8 mouse cellular contexts compared by ENCODE assay signal in the genomic region with DNA sequence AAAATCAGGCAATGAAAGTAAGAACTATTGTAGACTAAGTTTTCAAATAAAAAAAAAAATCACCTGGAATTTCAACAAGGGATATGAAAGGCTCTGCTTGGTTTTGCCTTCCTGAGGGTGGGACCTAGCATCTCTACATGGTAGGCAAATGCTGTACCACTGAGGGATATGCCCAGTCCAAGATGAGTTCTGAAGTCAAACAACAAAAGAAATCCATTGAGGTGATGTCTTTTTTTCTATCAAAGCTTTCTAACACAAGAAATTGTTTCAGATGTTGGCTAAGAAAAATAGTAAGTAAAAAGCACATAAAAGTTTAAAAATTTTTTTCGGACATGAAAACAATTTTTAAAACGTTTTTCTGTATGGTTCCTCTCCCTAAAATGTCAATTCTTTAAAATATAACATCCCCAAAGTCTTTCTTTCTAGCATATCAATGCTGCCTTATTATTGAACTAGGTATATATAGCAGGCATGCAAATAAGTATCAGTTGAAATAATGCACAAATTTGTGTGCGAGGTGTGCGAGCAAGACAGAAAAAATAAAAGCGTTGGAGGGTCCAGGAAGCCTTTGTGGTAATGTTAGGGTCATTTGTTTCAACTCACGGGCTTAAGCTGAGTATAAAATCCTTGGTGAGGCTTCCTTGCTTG. TPM values are rescaled to one million over a fixed set of nuclear protein-coding genes. Genes with fewer than 3 reads are reported as not detected.
DNase-seq lines count a peak whose midpoint lies in the region; ATAC-seq and TF ChIP-seq lines count a peak whose summit lies in the region.

No protein-coding gene starts in this region.

- no peak for ATAC-seq in kidney, postnatal 0 days (replicated peaks; ENCODE audit: low FRiP score, low read depth)
- no peak; the same call in 1 of the 2 replicates for ATAC-seq in embryonic facial prominence, embryonic 11.5 days (replicated peaks; ENCODE audit: insufficient number of reproducible peaks, low FRiP score, low TSS enrichment, low read depth)
- no peak for ATAC-seq in intestine, embryonic 15.5 days

- no peak for TF ChIP-seq POLR2A in myocyte (IDR thresholded peaks at IDR 0.05; ENCODE audit: insufficient read length, low read depth)

- no peak for TF ChIP-seq CTCF in kidney, postnatal 0 days (IDR thresholded peaks at IDR 0.05; ENCODE audit: low read depth)

- no peaks in the 10 kb centered on the region for H3K36me3 ChIP-seq in kidney, postnatal 0 days (ENCODE audit: insufficient read depth, low read length)
- H3K36me3 ChIP-seq in embryonic facial prominence, embryonic 11.5 days (replicated peaks; ENCODE audit: control insufficient read depth, insufficient read depth, low read depth, low read length), result no peaks in the 10 kb centered on the region
- no peaks in the 10 kb centered on the region for H3K36me3 ChIP-seq in intestine, embryonic 15.5 days
- H3K36me3 ChIP-seq in myocyte (ENCODE audit: control insufficient read depth, insufficient read depth), result no peaks in the 10 kb centered on the region

- no peaks in the 10 kb centered on the region for H3K9me3 ChIP-seq in kidney, postnatal 0 days (replicated peaks; ENCODE audit: low read length)
- H3K9me3 ChIP-seq in embryonic facial prominence, embryonic 11.5 days (replicated peaks; ENCODE audit: control insufficient read depth, low read length), result no peaks in the 10 kb centered on the region
- no peaks in the 10 kb centered on the region for H3K9me3 ChIP-seq in intestine, embryonic 15.5 days

- WGBS in kidney, postnatal 0 days, result 24% methylated on average over 6 of the region's 6 CpGs
- 27% methylated on average over 6 of the region's 6 CpGs for WGBS in embryonic facial prominence, embryonic 11.5 days
- WGBS in intestine, embryonic 15.5 days, result 20% methylated on average over 6 of the region's 6 CpGs

- H3K27me3 ChIP-seq in kidney, postnatal 0 days (ENCODE audit: insufficient read depth, low read length), result no peaks in the 10 kb centered on the region
- H3K27me3 ChIP-seq in embryonic facial prominence, embryonic 11.5 days (ENCODE audit: control insufficient read depth, insufficient read depth, low read length), result no peaks in the 10 kb centered on the region
- H3K27me3 ChIP-seq in intestine, embryonic 15.5 days (replicated peaks), result no peaks in the 10 kb centered on the region
- no peaks in the 10 kb centered on the region for H3K27me3 ChIP-seq in myocyte (ENCODE audit: control insufficient read depth, insufficient read depth, insufficient read length)

- H3K4me1 ChIP-seq in kidney, postnatal 0 days (replicated peaks; ENCODE audit: insufficient read depth, low read length), result 0 out of 2 replicates have a peak, but pooled peaks cover 3% of the 10 kb centered on the region
- H3K4me1 ChIP-seq in embryonic facial prominence, embryonic 11.5 days (ENCODE audit: control insufficient read depth, insufficient read depth, low read length), result no peaks in the 10 kb centered on the region
- H3K4me1 ChIP-seq in intestine, embryonic 15.5 days (replicated peaks), result no peaks in the 10 kb centered on the region

- H3K27ac ChIP-seq in kidney, postnatal 0 days, result no peak overlapping the region
- H3K27ac ChIP-seq in embryonic facial prominence, embryonic 11.5 days (replicated peaks; ENCODE audit: low read depth, low read length), result no peak overlapping the region
- H3K27ac ChIP-seq in intestine, embryonic 15.5 days, result no peak overlapping the region

- H3K4me2 ChIP-seq in kidney, postnatal 0 days (ENCODE audit: low read length), result peak overlapping the region; percentile 47
- peak overlapping the region; percentile 42 for H3K4me2 ChIP-seq in embryonic facial prominence, embryonic 11.5 days (ENCODE audit: low read depth, low read length)
- peak overlapping the region; percentile 60 for H3K4me2 ChIP-seq in intestine, embryonic 15.5 days (replicated peaks)
- H3K4me2 ChIP-seq in myocyte (ENCODE audit: low read depth), result peak overlapping the region; percentile 79

- H3K9ac ChIP-seq in kidney, postnatal 0 days (ENCODE audit: low read depth, low read length), result no peak overlapping the region
- peak overlapping the region; percentile 41 for H3K9ac ChIP-seq in embryonic facial prominence, embryonic 11.5 days (replicated peaks; ENCODE audit: low read length)
- H3K9ac ChIP-seq in intestine, embryonic 15.5 days, result no peak overlapping the region

- no peaks in the 10 kb centered on the region for H3K79me2 ChIP-seq in myocyte (ENCODE audit: control insufficient read depth, insufficient read depth)

- DNase-seq in kidney, postnatal 0 days (ENCODE audit: low spot score), result no peak
- no peak for DNase-seq in kidney, postnatal 25 days
- no peak for DNase-seq in embryonic facial prominence, embryonic 11.5 days (ENCODE audit: low spot score)
- DNase-seq in embryo, embryonic 11 days, result no peak
- DNase-seq in cerebellum, adult 9-11 months, result no peak
- DNase-seq in T-cell, adult 2 months (ENCODE audit: low spot score), result no peak

- H3K4me3 ChIP-seq in kidney, postnatal 0 days (replicated peaks; ENCODE audit: low read depth, low read length), result peak overlapping the region; percentile 71; the same call in 1 of the 2 replicates
- peak overlapping the region; percentile 61; the same call in 1 of the 2 replicates for H3K4me3 ChIP-seq in embryonic facial prominence, embryonic 11.5 days (ENCODE audit: low read depth, low read length)
- peak overlapping the region; percentile 61 for H3K4me3 ChIP-seq in intestine, embryonic 15.5 days (replicated peaks)
- H3K4me3 ChIP-seq in myocyte, result peak overlapping the region; percentile 62

- no peak overlapping the region for H3ac ChIP-seq in myocyte (ENCODE audit: control insufficient read depth, insufficient read length)

TF ChIP-seq in myocyte, 11 proteins besides CTCF, POLR2A, EP300 and RAD21:
- TF ChIP-seq TCF3 (IDR thresholded peaks at IDR 0.05; ENCODE audit: insufficient read length, low read depth) (no peak), E2F4 (IDR thresholded peaks at IDR 0.05; ENCODE audit: insufficient read depth) (no peak), MAX (IDR thresholded peaks at IDR 0.05; ENCODE audit: low read depth) (no peak), REST (IDR thresholded peaks at IDR 0.05; ENCODE audit: insufficient read depth, insufficient read length) (no peak), SRF (IDR thresholded peaks at IDR 0.05; ENCODE audit: control insufficient read depth, insufficient read length, low read depth) (no peak), MYOG (IDR thresholded peaks at IDR 0.05; ENCODE audit: control insufficient read depth in 1 of 3, insufficient read depth in 1 of 3, insufficient read length in 2 of 3, low read depth in 2 of 3) (no peak), USF1 (IDR thresholded peaks at IDR 0.05; ENCODE audit: low read depth) (no peak), POLR2AphosphoS2 (IDR thresholded peaks at IDR 0.05; ENCODE audit: insufficient read length, low read depth) (no peak), MYOD1 (IDR thresholded peaks at IDR 0.05; ENCODE audit: control insufficient read depth in 1 of 3, insufficient read length in 2 of 3, low read depth in 2 of 3) (no peak)

RNA-seq across cellular contexts. Expression of gene Gatb, which starts 0.6 kb away (rescaled TPM):
- 19.7 and 23.3 TPM in 2 replicates for polyA plus RNA-seq in kidney, postnatal 0 days (2015; fragmentation: Nextera tagmentation; extraction: Ambion mirVana)
- polyA plus RNA-seq in embryonic facial prominence, embryonic 11.5 days (2014; fragmentation: Nextera tagmentation; extraction: Ambion mirVana), result 27.5 and 28.0 TPM in 2 replicates
- polyA plus RNA-seq in intestine, embryonic 15.5 days (2015; fragmentation: Nextera tagmentation; extraction: Ambion mirVana), result 32.1 and 34.4 TPM in 2 replicates
- 14.3 TPM for polyA plus RNA-seq in myocyte (2012; fragmentation: generic; extraction: Trizol)
